Mouse (Mus musculus): ENCODE measurements around the gene Prpf19.

The Prpf19 gene

GRCm38 (mm10) chr19:10936077-10936476, 41.0 kb downstream of the Prpf19 start:
- DNase-seq (ENCODE audit: low read depth in 1 of 2, low spot score in 2 of 2): no peak

- DNase-seq (ENCODE audit: low read depth in 1 of 2, low spot score in 2 of 2): no peak
These were observed 42.1 kb downstream of the Prpf19 start, which contains the start of gene Ptgdr2 for GRCm38 (mm10) chr19:10937110-10937563. TSS of gene Ptgdr2 (plus strand) at chr19:10937160.

GRCm38 (mm10) chr19:10938771-10939170, 43.7 kb downstream of the Prpf19 start:
- no peak for DNase-seq (ENCODE audit: low read depth in 1 of 2, low spot score in 2 of 2)

GRCm38 (mm10) chr19:10940097-10940800, 45.2 kb downstream of the Prpf19 start:
- DNase-seq (ENCODE audit: low read depth in 1 of 2, low spot score in 2 of 2): peak in 1 of 2 experiments; percentile 26

GRCm38 (mm10) chr19:10940801-10941457, 45.9 kb downstream of the Prpf19 start:
- no peak for DNase-seq (ENCODE audit: low read depth in 1 of 2, low spot score in 2 of 2)

- peak; percentile 29 to 41 for DNase-seq (ENCODE audit: low read depth in 1 of 2, low spot score in 2 of 2)
These were observed 48.9 kb downstream of the Prpf19 start for GRCm38 (mm10) chr19:10943955-10944354.

- DNase-seq (ENCODE audit: low read depth in 1 of 2, low spot score in 2 of 2): no peak
These were observed 51.5 kb downstream of the Prpf19 start for GRCm38 (mm10) chr19:10946506-10946905.

GRCm38 (mm10) chr19:10947219-10947618, 52.2 kb downstream of the Prpf19 start:
- no peak for DNase-seq (ENCODE audit: low read depth in 1 of 2, low spot score in 2 of 2)

GRCm38 (mm10) chr19:10948416-10948815, 53.4 kb downstream of the Prpf19 start:
- DNase-seq (ENCODE audit: low read depth in 1 of 2, low spot score in 2 of 2): no peak

GRCm38 (mm10) chr19:10949112-10949511, 54.1 kb downstream of the Prpf19 start, which contains the start of gene Ccdc86:
TSS of gene Ccdc86 (minus strand) at chr19:10949266.
- peak; percentile 89 to 90 for DNase-seq (ENCODE audit: low read depth in 1 of 2, low spot score in 2 of 2)

GRCm38 (mm10) chr19:10949558-10949957, 54.5 kb downstream of the Prpf19 start:
- DNase-seq (ENCODE audit: low read depth in 1 of 2, low spot score in 2 of 2): no peak

- DNase-seq (ENCODE audit: low read depth in 1 of 2, low spot score in 2 of 2): no peak
These were observed 57.2 kb downstream of the Prpf19 start for GRCm38 (mm10) chr19:10952021-10952939.

All from monocyte, adult 2 months (primary cell).